Mouse (Mus musculus): Measurements from ENCODE around the gene Hilpda.
A peak's percentile ranks its signal among the peaks of the same experiment; 100 is the strongest.

Gene Hilpda

GRCm38 (mm10) chr6:29272312-29273072, at the start of gene Hilpda:
Gene Hilpda, plus strand, starts transcription at chr6:29272488.
- peak; percentile 82 for DNase-seq

GRCm38 (mm10) chr6:29229265-29229913, 42.9 kb upstream of the Hilpda start:
- DNase-seq: no peak

GRCm38 (mm10) chr6:29230386-29230785, 41.9 kb upstream of the Hilpda start:
- no peak for DNase-seq

GRCm38 (mm10) chr6:29231799-29232198, 40.5 kb upstream of the Hilpda start:
- DNase-seq: no peak

- DNase-seq: no peak
Observed at GRCm38 (mm10) chr6:29232321-29232720, 40.0 kb upstream of the Hilpda start.

- no peak for DNase-seq
Observed at GRCm38 (mm10) chr6:29233710-29234109, 38.6 kb upstream of the Hilpda start.

GRCm38 (mm10) chr6:29234272-29234671, 38.0 kb upstream of the Hilpda start:
- DNase-seq: no peak

GRCm38 (mm10) chr6:29240806-29241205, 31.5 kb upstream of the Hilpda start:
- peak; percentile 28 for DNase-seq

GRCm38 (mm10) chr6:29241697-29242096, 30.6 kb upstream of the Hilpda start:
- DNase-seq: no peak

GRCm38 (mm10) chr6:29242265-29242664, 30.0 kb upstream of the Hilpda start:
- DNase-seq: no peak

GRCm38 (mm10) chr6:29245272-29246120, 26.8 kb upstream of the Hilpda start:
- DNase-seq: no peak

GRCm38 (mm10) chr6:29246183-29246582, 26.1 kb upstream of the Hilpda start:
- no peak for DNase-seq

- no peak for DNase-seq
Observed at GRCm38 (mm10) chr6:29246585-29246984, 25.7 kb upstream of the Hilpda start.

GRCm38 (mm10) chr6:29247072-29247471, 25.2 kb upstream of the Hilpda start:
- DNase-seq: no peak

- no peak for DNase-seq
Observed at GRCm38 (mm10) chr6:29259418-29259817, 12.9 kb upstream of the Hilpda start.

GRCm38 (mm10) chr6:29261831-29262230, 10.5 kb upstream of the Hilpda start:
- no peak for DNase-seq

- DNase-seq: peak; percentile 42
Observed at GRCm38 (mm10) chr6:29263650-29264455, 8.4 kb upstream of the Hilpda start.

GRCm38 (mm10) chr6:29264456-29264781, 7.9 kb upstream of the Hilpda start:
- no peak for DNase-seq

- DNase-seq: no peak
Observed at GRCm38 (mm10) chr6:29266936-29267335, 5.4 kb upstream of the Hilpda start.

- no peak for DNase-seq
Observed at GRCm38 (mm10) chr6:29269006-29269668, 3.2 kb upstream of the Hilpda start.

- DNase-seq: no peak
Observed at GRCm38 (mm10) chr6:29270961-29271360, 1.3 kb upstream of the Hilpda start.

- DNase-seq: no peak
Observed at GRCm38 (mm10) chr6:29276746-29277145, 4.5 kb downstream of the Hilpda start.
